Mouse (Mus musculus) bone marrow macrophage, adult 2 months (primary cell): ENCODE measurements around the gene Tifa.

ENCODE experiments used
- CTCF ChIP-seq: IDR thresholded peaks from 2 replicates; pipeline ENCODE4 v1.5.1; 2012; ENCODE audit warnings: low read depth, mild to moderate bottlenecking, low read length, moderate library complexity
- POLR2A ChIP-seq: IDR thresholded peaks from 2 replicates; pipeline ENCODE4 v1.6.1; 2012; ENCODE audit warnings: mild to moderate bottlenecking, low read depth, low read length, borderline replicate concordance

DNA sequence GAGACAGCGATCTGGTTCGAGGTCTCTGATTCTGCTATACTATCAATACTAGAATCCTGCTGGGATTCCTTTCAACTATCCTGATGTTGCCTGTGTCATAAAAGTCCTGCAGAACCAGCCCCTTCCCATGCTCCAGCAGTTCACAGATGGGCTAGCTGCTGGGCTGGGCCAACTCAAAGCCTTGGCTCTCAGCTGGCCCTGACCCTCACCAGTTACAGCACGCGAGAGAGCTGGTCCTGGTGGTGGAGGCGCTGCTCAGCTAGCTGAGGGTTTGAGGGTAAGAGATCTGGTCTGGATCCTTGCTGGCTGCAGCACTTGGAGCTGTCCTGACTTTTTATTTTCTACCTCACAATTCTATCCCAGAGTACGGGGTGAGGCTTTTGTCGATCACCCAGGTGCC is 36.9 kb downstream of the Tifa start:
- TF ChIP-seq POLR2A: no peak
- no peak for TF ChIP-seq CTCF
